Mouse (Mus musculus): ENCODE measurements around the gene Fpr-rs3.

Gene Fpr-rs3

GRCm38 (mm10) chr17:20624777-20625176, at the start of gene Fpr-rs3:
Gene Fpr-rs3, minus strand, starts transcription at chr17:20624877.
- no peak for DNase-seq

DNA sequence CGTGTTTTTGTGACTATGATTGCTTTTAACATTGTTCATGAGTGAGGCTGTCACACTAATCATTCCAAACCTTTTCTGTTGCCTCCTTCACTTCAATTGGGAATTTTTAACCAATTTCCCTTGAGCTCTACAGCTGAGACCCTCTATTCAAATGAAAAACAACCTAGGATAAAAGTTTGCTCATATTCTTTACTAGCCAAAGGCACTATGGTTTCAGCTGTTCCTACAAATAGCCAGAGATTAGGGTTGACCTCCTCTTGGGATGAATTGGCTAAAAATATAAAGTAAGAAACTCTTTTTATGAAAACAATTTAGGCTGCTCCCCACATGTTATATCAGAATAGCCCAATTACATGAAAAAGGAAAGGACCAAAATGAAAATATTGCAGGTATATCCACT, 28.4 kb downstream of the Fpr-rs3 start, which contains the start of gene Vmn2r110:
Gene Vmn2r110, minus strand, starts transcription at position 101 of the 400 bp plus-strand sequence.
- no peak for DNase-seq

Measured in kidney, adult 11 months (tissue).